Mouse (Mus musculus): ENCODE data around the gene Stx1b.

The Stx1b gene

GRCm38 (mm10) chr7:127817053-127817452 lies 7.3 kb downstream of the Stx1b start:
- no peak for DNase-seq (ENCODE audit: low spot score)

- peak; percentile 19 for DNase-seq (ENCODE audit: low spot score)
Observed at GRCm38 (mm10) chr7:127815954-127816821, 8.2 kb downstream of the Stx1b start.

GRCm38 (mm10) chr7:127815116-127815665 lies 9.2 kb downstream of the Stx1b start:
- no peak for DNase-seq (ENCODE audit: low spot score)

GRCm38 (mm10) chr7:127814241-127814921 lies 10.0 kb downstream of the Stx1b start:
- DNase-seq (ENCODE audit: low spot score), result no peak

GRCm38 (mm10) chr7:127813821-127814220 lies 10.5 kb downstream of the Stx1b start:
- no peak for DNase-seq (ENCODE audit: low spot score)

DNA sequence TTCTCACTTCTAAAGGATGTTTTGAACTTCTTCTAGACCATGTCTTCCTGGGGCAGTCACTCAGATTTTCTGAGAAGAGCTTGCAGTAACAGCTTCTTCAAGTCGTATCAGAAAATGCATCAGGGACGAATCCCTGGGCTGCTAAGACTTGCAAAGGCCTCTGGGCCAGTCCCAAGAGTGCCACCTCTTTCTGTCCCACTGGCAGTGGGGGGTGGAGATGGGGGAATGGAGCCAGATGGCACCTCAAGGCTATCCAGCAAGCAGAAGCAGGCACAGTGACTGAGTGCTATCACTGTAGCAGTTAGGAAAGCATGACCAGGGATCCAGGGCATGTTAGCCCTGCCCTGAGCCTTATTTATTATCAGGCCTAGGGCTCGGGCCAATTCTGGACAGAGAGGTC lies 12.1 kb downstream of the Stx1b start:
- no peak for DNase-seq (ENCODE audit: low spot score)

DNA sequence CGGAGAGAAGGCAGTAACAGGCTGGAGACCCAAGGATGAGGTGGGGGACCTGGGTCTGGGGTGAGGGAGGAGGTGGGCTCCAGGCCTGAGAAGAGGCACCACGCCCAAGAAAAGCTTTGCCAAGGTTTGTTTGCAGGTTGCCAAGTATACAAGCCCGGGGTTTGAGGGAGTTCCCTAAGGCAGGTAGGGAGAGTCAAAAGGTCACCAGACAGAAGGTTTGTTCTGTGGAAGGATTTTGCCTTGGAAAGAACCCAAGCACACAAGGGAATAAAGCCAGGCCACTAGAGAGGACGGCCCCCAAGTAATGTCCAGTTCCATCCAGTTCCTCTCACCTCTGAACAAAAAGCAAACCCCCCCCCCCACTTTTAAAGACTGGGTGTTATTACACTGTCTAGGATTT lies 13.1 kb downstream of the Stx1b start:
- no peak for DNase-seq (ENCODE audit: low spot score)

DNA sequence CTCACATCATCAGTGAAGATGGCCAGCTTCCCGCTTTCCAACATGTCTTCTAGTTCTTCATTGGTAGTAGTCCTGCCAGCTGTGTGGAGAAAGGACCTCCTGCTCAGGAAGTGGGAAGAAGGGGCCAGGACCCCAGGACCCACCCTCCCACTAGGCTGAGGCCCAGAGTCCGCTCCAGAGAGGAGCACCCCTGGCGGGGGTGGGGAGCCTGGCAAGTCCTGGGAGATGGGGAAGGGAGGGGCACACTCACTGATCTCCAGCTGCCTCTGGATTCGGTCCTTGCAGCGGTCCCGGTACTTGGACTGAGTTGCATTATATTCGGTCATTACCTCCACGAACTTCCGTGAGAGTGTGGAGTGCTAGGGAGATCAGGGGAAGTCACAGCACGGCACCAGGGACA lies 13.7 kb downstream of the Stx1b start:
- DNase-seq (ENCODE audit: low spot score), result no peak

- no peak for DNase-seq (ENCODE audit: low spot score)
Observed at GRCm38 (mm10) chr7:127809846-127810245, 14.5 kb downstream of the Stx1b start.

DNA sequence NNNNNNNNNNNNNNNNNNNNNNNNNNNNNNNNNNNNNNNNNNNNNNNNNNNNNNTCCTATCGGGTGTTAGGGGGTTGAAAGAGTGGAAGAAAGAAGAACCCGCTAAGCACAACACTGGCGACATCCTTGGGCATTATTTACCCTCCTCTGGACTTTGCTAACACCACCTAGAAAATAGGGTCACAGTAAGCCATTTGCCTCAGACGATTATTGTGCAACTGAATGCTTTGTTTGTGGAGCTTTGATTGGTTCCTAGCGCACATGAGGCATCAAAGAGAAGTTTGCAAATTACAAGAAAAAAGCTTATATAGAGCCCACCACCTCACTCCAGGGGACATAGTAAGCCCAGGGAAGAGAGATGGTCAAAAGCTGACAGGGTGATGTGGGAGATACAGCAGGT lies 15.5 kb downstream of the Stx1b start:
- DNase-seq (ENCODE audit: low spot score), result no peak

- no peak for DNase-seq (ENCODE audit: low spot score)
Observed at GRCm38 (mm10) chr7:127802313-127802712, 22.0 kb downstream of the Stx1b start.

GRCm38 (mm10) chr7:127801010-127801621 lies 23.2 kb downstream of the Stx1b start:
- no peak for DNase-seq (ENCODE audit: low spot score)

DNA sequence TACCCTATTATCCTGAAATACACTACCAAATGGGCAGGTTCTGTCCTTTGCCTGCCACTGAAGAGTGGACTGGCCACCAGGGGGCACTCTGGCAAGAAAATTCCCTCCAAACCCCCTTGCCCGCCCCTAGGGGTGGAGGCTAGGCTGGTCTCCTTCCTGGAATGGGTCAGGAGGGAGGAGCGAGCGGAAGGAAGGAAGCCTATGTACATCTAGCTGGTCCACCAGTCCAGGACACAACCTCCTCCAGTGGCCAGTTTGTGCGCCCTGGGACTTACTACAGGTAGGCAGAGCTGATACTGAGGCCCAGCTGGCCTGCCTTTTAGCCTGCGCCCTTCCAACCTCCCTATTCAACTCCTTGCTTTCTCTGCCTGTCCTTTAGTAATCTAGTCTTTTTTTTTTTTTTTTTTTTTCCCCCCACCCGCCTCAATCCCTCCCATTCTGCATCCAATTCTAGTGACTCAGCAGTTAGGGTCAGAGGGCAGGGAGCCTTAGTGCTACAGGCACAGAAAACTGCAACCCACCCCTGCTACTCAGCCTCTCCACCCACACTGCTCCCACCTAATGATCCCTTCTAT lies 23.8 kb downstream of the Stx1b start, which contains the start of gene Hsd3b7:
Hsd3b7 (plus strand) TSS at position 170 of the 575 bp plus-strand sequence.
- DNase-seq (ENCODE audit: low spot score), result peak; percentile 94

GRCm38 (mm10) chr7:127799738-127800137 lies 24.6 kb downstream of the Stx1b start:
- no peak for DNase-seq (ENCODE audit: low spot score)

DNA sequence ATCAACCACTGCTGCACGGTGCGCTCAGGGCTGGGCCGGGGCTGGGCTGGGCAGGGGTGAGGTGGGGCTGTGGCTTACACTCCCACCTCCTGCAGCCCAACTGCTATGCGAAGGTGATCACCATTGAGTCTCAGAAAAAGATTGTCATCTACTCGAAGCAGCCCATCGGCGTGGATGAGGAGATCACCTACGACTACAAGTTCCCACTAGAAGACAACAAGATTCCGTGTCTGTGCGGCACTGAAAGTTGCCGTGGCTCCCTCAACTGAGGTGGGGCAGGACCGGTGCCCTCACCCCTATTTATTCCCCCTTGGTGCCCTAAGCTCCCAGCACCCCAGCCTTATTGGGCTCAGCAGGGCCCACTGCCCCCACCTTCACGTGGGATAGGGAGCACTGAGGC lies 25.1 kb downstream of the Stx1b start:
- DNase-seq (ENCODE audit: low spot score), result no peak

DNA sequence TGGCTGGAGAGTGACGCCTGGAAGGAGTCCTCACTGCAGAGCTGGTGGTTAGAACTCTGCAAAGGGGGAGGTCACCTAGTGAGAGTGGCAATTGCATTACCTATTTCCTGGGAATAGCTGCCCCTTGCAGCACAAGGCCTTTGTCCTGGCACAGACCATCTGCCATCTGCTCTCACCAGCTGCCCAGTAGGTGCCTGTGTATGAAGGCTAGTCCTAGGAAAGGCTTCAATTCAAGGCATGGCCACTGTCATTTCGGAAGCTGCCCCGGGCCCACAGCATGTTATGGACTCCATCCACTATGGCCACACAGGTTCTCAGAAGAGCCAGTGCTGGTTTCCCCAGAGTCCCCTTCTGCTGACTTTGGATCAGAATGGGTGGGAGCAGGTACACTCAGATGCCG lies 25.8 kb downstream of the Stx1b start:
- no peak for DNase-seq (ENCODE audit: low spot score)

GRCm38 (mm10) chr7:127797076-127797845 lies 27.1 kb downstream of the Stx1b start:
- DNase-seq (ENCODE audit: low spot score), result no peak

GRCm38 (mm10) chr7:127785308-127785707 lies 39.0 kb downstream of the Stx1b start, which contains the start of gene Gm49388:
Gene Gm49388 (plus strand): TSS chr7:127785608.
- DNase-seq (ENCODE audit: low spot score), result no peak

GRCm38 (mm10) chr7:127778350-127778749 lies 46.0 kb downstream of the Stx1b start:
- no peak for DNase-seq (ENCODE audit: low spot score)

DNA sequence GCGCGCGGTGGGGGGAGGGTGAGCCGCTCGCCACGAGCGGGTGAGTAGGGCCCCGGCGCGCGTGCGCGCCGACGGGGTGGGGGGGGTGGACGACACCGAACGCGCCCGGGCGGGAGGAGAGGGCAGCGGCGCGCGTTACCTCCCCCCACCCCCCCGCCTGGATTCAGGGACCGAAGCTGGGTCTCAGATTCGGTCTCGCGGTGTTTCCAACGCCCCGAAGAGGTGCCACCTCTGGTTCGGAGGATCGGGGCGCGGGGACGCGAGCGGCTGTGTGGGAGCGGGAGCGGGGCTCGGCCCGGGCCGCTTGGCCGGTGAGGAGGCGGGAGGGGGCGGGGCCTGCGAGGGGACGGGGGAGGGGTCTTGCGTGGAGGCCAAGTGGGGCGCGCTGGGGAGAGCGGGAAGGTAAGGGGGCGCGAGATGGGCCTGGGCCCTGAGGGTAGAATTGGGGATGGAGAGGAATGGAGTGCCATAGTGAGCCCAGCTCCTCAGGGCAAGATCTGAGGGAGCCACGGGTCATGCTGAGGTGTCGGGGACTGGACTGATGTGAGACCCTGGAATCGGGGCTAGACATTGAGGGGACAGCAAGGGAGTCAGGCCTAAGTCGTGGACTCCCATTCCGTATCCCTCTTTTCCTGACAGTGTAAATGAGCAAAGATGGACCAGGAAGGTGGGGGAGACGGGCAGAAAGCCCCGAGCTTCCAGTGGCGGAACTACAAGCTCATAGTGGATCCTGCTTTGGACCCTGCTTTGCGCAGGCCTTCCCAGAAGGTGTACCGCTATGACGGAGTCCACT lies 46.7 kb downstream of the Stx1b start:
- DNase-seq (ENCODE audit: low spot score), result peak; percentile 72
